Mouse (Mus musculus): ENCODE data around the gene Hat1. TPM values are rescaled to one million over a fixed set of nuclear protein-coding genes. Genes with fewer than 3 reads are reported as not detected.

Hat1 gene
- polyA plus RNA-seq, 1 experiment = 12.9 TPM

- Histone ChIP-seq H3K4me3 (ENCODE audit: control insufficient read depth, insufficient read depth, low read length) (no peak overlapping the region), H3K27ac (ENCODE audit: control insufficient read depth, insufficient read depth, low read length) (no peak overlapping the region), H3K27me3 (ENCODE audit: control insufficient read depth, insufficient read depth, low read length) (no peaks in the 10 kb centered on the region; the same call in 1 of the 2 replicates), H3K36me3 (ENCODE audit: control insufficient read depth, insufficient read depth, low read length) (no peaks in the 10 kb centered on the region), H3K4me1 (replicated peaks; ENCODE audit: control insufficient read depth, insufficient read depth, low read length) (no peaks in the 10 kb centered on the region)
- TF ChIP-seq POLR2A (IDR thresholded peaks at IDR 0.05; ENCODE audit: control insufficient read depth, extremely low read depth, insufficient read depth, low read length, poor library complexity) (no peak), CTCF (IDR thresholded peaks at IDR 0.05; ENCODE audit: borderline replicate concordance, control insufficient read depth, extremely low read depth, insufficient read depth, low read length, poor library complexity) (no peak)
- WGBS = 35% methylated on average over 4 of the region's 4 CpGs
- DNase-seq = no peak
Measured at GRCm38 (mm10) chr2:71453917-71454260, 65.1 kb downstream of the Hat1 start.

- no peak for TF ChIP-seq CTCF (IDR thresholded peaks at IDR 0.05; ENCODE audit: borderline replicate concordance, control insufficient read depth, extremely low read depth, insufficient read depth, low read length, poor library complexity)
- no peak for TF ChIP-seq POLR2A (IDR thresholded peaks at IDR 0.05; ENCODE audit: control insufficient read depth, extremely low read depth, insufficient read depth, low read length, poor library complexity)
- Histone ChIP-seq H3K4me1 (replicated peaks; ENCODE audit: control insufficient read depth, insufficient read depth, low read length) (no peaks in the 10 kb centered on the region), H3K27ac (ENCODE audit: control insufficient read depth, insufficient read depth, low read length) (no peak overlapping the region), H3K4me3 (ENCODE audit: control insufficient read depth, insufficient read depth, low read length) (no peak overlapping the region), H3K27me3 (ENCODE audit: control insufficient read depth, insufficient read depth, low read length) (no peaks in the 10 kb centered on the region), H3K36me3 (ENCODE audit: control insufficient read depth, insufficient read depth, low read length) (no peaks in the 10 kb centered on the region)
- no peak for DNase-seq
- 95% methylated on average over 13 of the region's 13 CpGs for WGBS
Measured at GRCm38 (mm10) chr2:71458624-71459023, 69.9 kb downstream of the Hat1 start.

GRCm38 (mm10) chr2:71459659-71460058 lies 70.9 kb downstream of the Hat1 start:
- DNase-seq = no peak
- Histone ChIP-seq H3K4me1 (replicated peaks; ENCODE audit: control insufficient read depth, insufficient read depth, low read length) (no peaks in the 10 kb centered on the region), H3K36me3 (ENCODE audit: control insufficient read depth, insufficient read depth, low read length) (no peaks in the 10 kb centered on the region), H3K4me3 (ENCODE audit: control insufficient read depth, insufficient read depth, low read length) (no peak overlapping the region), H3K27ac (ENCODE audit: control insufficient read depth, insufficient read depth, low read length) (no peak overlapping the region), H3K27me3 (ENCODE audit: control insufficient read depth, insufficient read depth, low read length) (no peaks in the 10 kb centered on the region)
- 100% methylated on average over 1 of the region's 1 CpGs for WGBS
- no peak for TF ChIP-seq CTCF (IDR thresholded peaks at IDR 0.05; ENCODE audit: borderline replicate concordance, control insufficient read depth, extremely low read depth, insufficient read depth, low read length, poor library complexity)
- no peak for TF ChIP-seq POLR2A (IDR thresholded peaks at IDR 0.05; ENCODE audit: control insufficient read depth, extremely low read depth, insufficient read depth, low read length, poor library complexity)

GRCm38 (mm10) chr2:71461139-71461538 lies 72.4 kb downstream of the Hat1 start:
- Histone ChIP-seq H3K4me3 (ENCODE audit: control insufficient read depth, insufficient read depth, low read length) (no peak overlapping the region), H3K27me3 (ENCODE audit: control insufficient read depth, insufficient read depth, low read length) (no peaks in the 10 kb centered on the region), H3K27ac (ENCODE audit: control insufficient read depth, insufficient read depth, low read length) (no peak overlapping the region), H3K36me3 (ENCODE audit: control insufficient read depth, insufficient read depth, low read length) (no peaks in the 10 kb centered on the region), H3K4me1 (replicated peaks; ENCODE audit: control insufficient read depth, insufficient read depth, low read length) (no peaks in the 10 kb centered on the region)
- TF ChIP-seq POLR2A (IDR thresholded peaks at IDR 0.05; ENCODE audit: control insufficient read depth, extremely low read depth, insufficient read depth, low read length, poor library complexity) = no peak
- TF ChIP-seq CTCF (IDR thresholded peaks at IDR 0.05; ENCODE audit: borderline replicate concordance, control insufficient read depth, extremely low read depth, insufficient read depth, low read length, poor library complexity) = no peak
- no peak for DNase-seq
- 97% methylated on average over 6 of the region's 6 CpGs for WGBS

- Histone ChIP-seq H3K36me3 (ENCODE audit: control insufficient read depth, insufficient read depth, low read length) (no peaks in the 10 kb centered on the region), H3K4me3 (ENCODE audit: control insufficient read depth, insufficient read depth, low read length) (no peak overlapping the region), H3K4me1 (replicated peaks; ENCODE audit: control insufficient read depth, insufficient read depth, low read length) (no peaks in the 10 kb centered on the region), H3K27ac (ENCODE audit: control insufficient read depth, insufficient read depth, low read length) (no peak overlapping the region), H3K27me3 (ENCODE audit: control insufficient read depth, insufficient read depth, low read length) (no peaks in the 10 kb centered on the region)
- WGBS = 93% methylated on average over 7 of the region's 7 CpGs
- DNase-seq = no peak
- TF ChIP-seq POLR2A (IDR thresholded peaks at IDR 0.05; ENCODE audit: control insufficient read depth, extremely low read depth, insufficient read depth, low read length, poor library complexity) = no peak
Measured at GRCm38 (mm10) chr2:71461589-71461988, 72.8 kb downstream of the Hat1 start.

- Histone ChIP-seq H3K27ac (ENCODE audit: control insufficient read depth, insufficient read depth, low read length) (no peak overlapping the region), H3K27me3 (ENCODE audit: control insufficient read depth, insufficient read depth, low read length) (no peaks in the 10 kb centered on the region), H3K4me1 (replicated peaks; ENCODE audit: control insufficient read depth, insufficient read depth, low read length) (no peaks in the 10 kb centered on the region), H3K4me3 (ENCODE audit: control insufficient read depth, insufficient read depth, low read length) (no peak overlapping the region), H3K36me3 (ENCODE audit: control insufficient read depth, insufficient read depth, low read length) (no peaks in the 10 kb centered on the region)
- TF ChIP-seq CTCF (IDR thresholded peaks at IDR 0.05; ENCODE audit: borderline replicate concordance, control insufficient read depth, extremely low read depth, insufficient read depth, low read length, poor library complexity) (no peak), POLR2A (IDR thresholded peaks at IDR 0.05; ENCODE audit: control insufficient read depth, extremely low read depth, insufficient read depth, low read length, poor library complexity) (no peak)
- 93% methylated on average over 4 of the region's 4 CpGs for WGBS
- DNase-seq = no peak
Measured at GRCm38 (mm10) chr2:71462066-71462465, 73.3 kb downstream of the Hat1 start.

GRCm38 (mm10) chr2:71462553-71462952 lies 73.8 kb downstream of the Hat1 start:
- no peak for DNase-seq
- Histone ChIP-seq H3K4me1 (replicated peaks; ENCODE audit: control insufficient read depth, insufficient read depth, low read length) (no peaks in the 10 kb centered on the region), H3K36me3 (ENCODE audit: control insufficient read depth, insufficient read depth, low read length) (no peaks in the 10 kb centered on the region), H3K27me3 (ENCODE audit: control insufficient read depth, insufficient read depth, low read length) (no peaks in the 10 kb centered on the region), H3K27ac (ENCODE audit: control insufficient read depth, insufficient read depth, low read length) (no peak overlapping the region), H3K4me3 (ENCODE audit: control insufficient read depth, insufficient read depth, low read length) (no peak overlapping the region)
- TF ChIP-seq CTCF (IDR thresholded peaks at IDR 0.05; ENCODE audit: borderline replicate concordance, control insufficient read depth, extremely low read depth, insufficient read depth, low read length, poor library complexity) = no peak
- TF ChIP-seq POLR2A (IDR thresholded peaks at IDR 0.05; ENCODE audit: control insufficient read depth, extremely low read depth, insufficient read depth, low read length, poor library complexity) = no peak
- WGBS = 93% methylated on average over 3 of the region's 3 CpGs
